ENCODE assay signal across 9 mouse cellular contexts in the genomic region with DNA sequence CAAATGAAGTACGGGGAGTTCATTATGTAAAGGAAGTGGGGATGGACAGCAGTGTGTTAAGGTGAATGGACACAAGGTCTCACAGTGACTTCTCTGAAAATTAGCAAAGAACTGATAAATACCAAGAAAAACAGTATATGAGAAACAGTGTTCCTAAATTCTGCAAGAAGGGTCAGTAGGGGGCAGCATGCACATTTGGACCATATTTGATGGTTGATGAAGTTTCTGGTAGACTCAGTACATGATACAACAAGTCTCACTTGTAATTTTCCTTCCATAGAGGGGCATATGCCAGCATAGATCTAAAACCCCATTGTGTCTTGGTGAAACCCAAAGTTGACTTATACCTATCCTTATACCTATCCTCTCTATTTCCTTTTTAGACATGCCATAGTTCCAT.
A peak's percentile ranks its signal among the peaks of the same experiment; 100 is the strongest.
DNase-seq lines count a peak whose midpoint lies in the region; TF ChIP-seq lines count a peak whose summit lies in the region.
"Had no signal": no experiment of that assay in that cellular context is flagged by ENCODE, and none has a peak within 500 bp of the region (broad histone marks: within the 10 kb centered on the region; RNA-seq: fewer than 3 reads in every experiment).

No protein-coding gene starts in this region.

- 47% methylated on average over 1 of the region's 1 CpGs for WGBS in heart, adult 2 months

- no peaks in the 10 kb centered on the region for H3K36me3 ChIP-seq in heart, adult 2 months (ENCODE audit: control insufficient read depth, insufficient read depth, low read length)
- H3K36me3 ChIP-seq: liver, embryonic 13.5 days had no signal

- H3K79me2 ChIP-seq in heart, adult 2 months (replicated peaks; ENCODE audit: control insufficient read depth, insufficient read depth, low read length), result no peaks in the 10 kb centered on the region

- no peak for TF ChIP-seq POLR2A in heart, adult 2 months (IDR thresholded peaks at IDR 0.05; ENCODE audit: insufficient read depth, low read depth, low read length)

- peak; percentile 42 for TF ChIP-seq CTCF in heart, adult 2 months (IDR thresholded peaks at IDR 0.05)

- no peak for TF ChIP-seq EP300 in heart, adult 2 months (IDR thresholded peaks at IDR 0.05; ENCODE audit: insufficient read depth, low read depth, low read length)

- DNase-seq in heart, adult 2 months, result no peak
- no peak for DNase-seq in heart, adult 8-10 months (ENCODE audit: low spot score)
- peak; percentile 37 for DNase-seq in right cerebral cortex, adult 18-20 months
- DNase-seq in right cerebral cortex, postnatal 36 days (ENCODE audit: low spot score in 2 of 2), result no peak
- peak; percentile 19 for DNase-seq in embryo, embryonic 11.5 days (ENCODE audit: low read depth, low spot score)
- peak; percentile 26 for DNase-seq in mesoderm, embryonic 11.5 days (ENCODE audit: low read depth, low spot score)
- no peak for DNase-seq in gastrocnemius, adult 18-20 months (ENCODE audit: low spot score)
- DNase-seq in urinary bladder, postnatal 25 days (ENCODE audit: low spot score), result no peak
- DNase-seq: liver, embryonic 13.5 days had no signal

- no peaks in the 10 kb centered on the region for H3K27me3 ChIP-seq in heart, adult 2 months (ENCODE audit: control insufficient read depth, insufficient read depth, low read length)
- H3K27me3 ChIP-seq: liver, embryonic 13.5 days had no signal

- intact Hi-C loops in heart, adult 2 months (cut with DNase I), result no loop called here

- no peak overlapping the region for H3K27ac ChIP-seq in heart, adult 2 months
- H3K27ac ChIP-seq: liver, embryonic 13.5 days had no signal

- no peak overlapping the region for H3K4me3 ChIP-seq in heart, adult 2 months
- H3K4me3 ChIP-seq: liver, embryonic 13.5 days had no signal

- H3K9ac ChIP-seq in heart, adult 2 months (ENCODE audit: low read depth, low read length), result no peak overlapping the region
- H3K9ac ChIP-seq: liver, embryonic 13.5 days had no signal

- H3K4me1 ChIP-seq in heart, adult 2 months (ENCODE audit: control insufficient read depth, insufficient read depth, low read length), result no peaks in the 10 kb centered on the region
- H3K4me1 ChIP-seq: liver, embryonic 13.5 days had no signal

Comparison
In these comparisons a context has a peak if more than half of its experiments do, and no peak if none do; other contexts are left out.
1. DNase-seq: peak in right cerebral cortex, adult 18-20 months (single experiment), embryo, embryonic 11.5 days (single experiment) and mesoderm, embryonic 11.5 days (single experiment); none in heart, adult 2 months (0 of 2), heart, adult 8-10 months (single experiment), right cerebral cortex, postnatal 36 days (0 of 2), gastrocnemius, adult 18-20 months (single experiment) and urinary bladder, postnatal 25 days (single experiment).